Mouse (Mus musculus) kidney, postnatal 25 days (tissue): ENCODE results near the gene Tmem156.

Source experiments
- DNase-seq, 2 experiments: peaks; one replicate each; pipeline ENCODE4 v3.0.0; 2021; ENCODE audit warnings: mixed read lengths in 2 of 2

Gene Tmem156

DNA sequence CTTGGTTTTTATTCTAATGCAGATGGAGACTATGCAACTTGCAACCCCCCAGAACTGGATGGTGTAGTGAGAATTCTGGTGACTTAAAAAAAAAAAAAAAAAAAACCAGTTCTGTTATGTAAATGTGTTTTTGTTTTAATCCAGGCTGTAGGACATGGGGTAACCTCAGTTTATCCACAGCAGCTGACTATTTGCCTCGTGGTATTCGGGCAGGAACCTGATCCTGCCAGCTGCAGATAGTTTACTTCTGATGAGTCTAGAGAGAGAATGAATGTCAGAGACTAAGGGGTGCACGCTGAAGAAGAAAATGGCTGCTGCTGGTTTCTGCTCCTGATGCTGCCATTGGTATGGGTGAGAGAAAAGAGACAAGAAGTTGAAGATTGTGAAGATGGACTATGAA is 4.2 kb upstream of the Tmem156 start:
- DNase-seq: no peak

DNA sequence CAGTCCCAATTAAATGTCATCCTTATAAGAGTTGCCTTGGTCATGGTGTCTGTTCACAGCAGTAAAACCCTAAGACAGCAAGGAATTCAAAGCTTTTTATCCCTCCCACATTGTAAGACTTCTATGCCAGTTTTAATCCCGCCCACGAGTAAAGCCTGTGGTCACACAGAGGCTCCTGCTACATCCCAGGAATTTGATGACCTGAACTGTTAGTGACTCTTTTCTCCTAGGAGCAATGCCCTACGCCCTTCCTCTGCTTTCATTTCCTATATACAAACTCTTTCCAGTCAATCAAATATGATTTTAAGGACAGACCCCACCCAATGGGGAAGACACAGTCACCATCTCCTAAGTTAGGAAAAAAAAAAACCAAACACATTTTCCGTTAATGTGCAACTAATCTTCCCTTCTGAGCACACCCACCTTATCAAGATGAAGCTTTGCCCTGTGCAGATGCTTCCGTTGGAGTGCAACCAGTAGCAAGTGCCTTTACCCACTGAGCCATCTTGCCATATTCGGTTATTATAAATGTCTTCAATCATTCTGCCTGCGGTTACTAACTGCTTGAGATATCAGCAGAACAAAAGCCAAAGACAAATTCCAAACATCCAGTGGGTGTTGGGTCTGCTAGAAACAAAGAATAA is 3.1 kb upstream of the Tmem156 start:
- DNase-seq: no peak

GRCm38 (mm10) chr5:65093769-65094168 is 1.8 kb upstream of the Tmem156 start:
- no peak for DNase-seq

- DNase-seq: no peak
Observed at GRCm38 (mm10) chr5:65091184-65091858, 611 bp downstream of the Tmem156 start.

- no peak for DNase-seq
Observed at GRCm38 (mm10) chr5:65089707-65090106, 2.2 kb downstream of the Tmem156 start.

DNA sequence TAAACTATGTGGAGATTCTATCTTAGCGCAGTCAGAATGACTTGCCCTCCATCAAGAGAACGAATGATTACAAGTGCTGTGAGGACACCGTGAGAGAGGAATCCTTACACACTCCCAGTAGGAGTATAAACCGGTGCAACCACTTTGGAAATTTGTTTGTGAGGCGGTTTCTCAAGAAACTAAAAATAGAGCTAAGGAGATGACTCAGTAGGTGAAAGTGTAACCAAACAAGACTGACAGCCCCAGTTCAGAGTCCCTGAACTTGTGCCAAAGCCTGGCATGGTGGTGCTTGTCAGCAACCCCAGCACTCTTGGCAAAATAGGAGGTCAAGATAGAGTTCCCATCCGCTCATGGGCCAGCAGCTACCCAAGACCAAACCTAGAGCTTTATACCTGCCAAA is 5.4 kb downstream of the Tmem156 start:
- peak; percentile 82 to 90 for DNase-seq

- DNase-seq: no peak
Observed at GRCm38 (mm10) chr5:65081836-65082235, 10.1 kb downstream of the Tmem156 start.

GRCm38 (mm10) chr5:65079881-65080280 is 12.1 kb downstream of the Tmem156 start:
- peak in 1 of 2 experiments; percentile 10 for DNase-seq

DNA sequence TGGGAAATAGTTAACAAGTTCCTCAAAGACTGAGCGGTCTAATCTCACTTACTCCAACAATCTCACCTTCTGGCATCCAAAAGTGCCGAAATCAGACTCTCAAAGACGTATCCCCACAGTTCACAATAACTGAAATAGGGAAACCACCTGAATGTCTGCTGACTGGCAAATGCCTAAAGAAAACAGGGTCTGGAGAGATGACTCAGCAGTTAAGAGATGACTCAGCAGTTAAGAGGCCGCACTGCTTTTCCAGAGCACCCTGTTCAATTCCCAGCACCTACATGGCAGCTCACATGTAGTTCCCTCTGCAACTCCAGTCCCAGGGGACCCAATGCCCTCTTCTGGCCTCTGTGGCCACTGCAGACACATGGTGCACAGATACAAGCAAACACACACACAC is 13.9 kb downstream of the Tmem156 start:
- DNase-seq: no peak

DNA sequence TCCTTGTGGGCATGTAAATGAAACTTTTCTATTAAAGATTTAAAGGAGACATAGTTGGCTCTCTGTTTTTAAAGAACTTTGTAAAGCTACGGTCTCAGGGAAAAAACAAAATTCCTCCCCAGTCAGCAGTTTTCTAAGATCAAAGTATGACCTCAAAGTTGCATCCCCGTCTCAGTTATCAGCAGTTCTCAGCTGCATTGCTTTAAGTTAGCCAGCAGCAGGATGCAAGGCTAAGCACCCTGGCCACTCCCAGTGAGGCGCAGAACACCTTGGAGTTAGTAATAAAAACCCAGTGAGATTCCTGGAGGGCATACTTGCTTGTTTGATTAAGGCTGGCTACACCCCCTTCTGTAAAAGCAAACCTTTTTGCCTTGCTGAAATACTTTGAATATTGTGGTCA is 15.2 kb downstream of the Tmem156 start:
- DNase-seq: no peak

- no peak for DNase-seq
Observed at GRCm38 (mm10) chr5:65076087-65076486, 15.8 kb downstream of the Tmem156 start.

GRCm38 (mm10) chr5:65074693-65075092 is 17.2 kb downstream of the Tmem156 start:
- peak in 1 of 2 experiments; percentile 49 for DNase-seq

GRCm38 (mm10) chr5:65073247-65073646 is 18.7 kb downstream of the Tmem156 start:
- DNase-seq: no peak

GRCm38 (mm10) chr5:65071689-65072118 is 20.2 kb downstream of the Tmem156 start:
- no peak for DNase-seq

DNA sequence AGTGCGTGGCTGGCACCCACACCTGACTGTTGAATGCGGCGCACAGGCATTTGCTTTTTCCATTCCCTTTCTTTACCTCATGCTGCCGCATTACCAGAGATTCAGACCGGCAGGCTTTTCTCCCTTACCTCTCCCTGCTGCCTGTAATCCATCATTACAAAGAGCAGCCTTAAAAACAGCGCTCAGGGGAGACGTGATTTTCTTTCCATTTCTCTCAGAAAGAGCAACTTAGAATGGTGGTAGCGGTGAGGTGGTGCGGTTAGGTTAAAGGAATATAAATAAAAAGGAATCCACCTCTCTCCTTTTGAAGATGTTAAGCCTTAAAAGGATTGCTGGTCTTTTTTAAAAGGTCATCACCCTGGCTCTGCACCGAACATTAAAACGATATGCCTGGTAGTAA is 22.1 kb downstream of the Tmem156 start:
- DNase-seq: no peak

DNA sequence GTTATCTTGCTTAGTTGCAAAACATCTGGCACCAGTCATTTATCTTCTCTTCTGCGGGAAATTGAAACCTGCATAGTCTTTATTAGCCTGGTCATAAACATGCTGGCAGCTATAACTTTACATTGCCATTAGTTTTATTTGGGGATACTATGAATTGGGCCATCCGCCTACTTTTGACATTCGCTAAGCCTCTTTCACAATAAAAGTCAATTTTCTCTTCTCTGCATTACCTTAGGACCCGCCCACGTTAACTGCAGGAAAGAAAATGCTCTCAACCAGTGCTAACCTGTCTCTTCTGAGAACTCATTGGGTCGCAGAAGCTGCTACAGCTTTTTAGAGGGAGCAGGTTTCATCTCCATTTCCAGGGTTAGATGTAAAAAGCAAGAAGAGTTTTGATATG is 23.8 kb downstream of the Tmem156 start:
- no peak for DNase-seq

DNA sequence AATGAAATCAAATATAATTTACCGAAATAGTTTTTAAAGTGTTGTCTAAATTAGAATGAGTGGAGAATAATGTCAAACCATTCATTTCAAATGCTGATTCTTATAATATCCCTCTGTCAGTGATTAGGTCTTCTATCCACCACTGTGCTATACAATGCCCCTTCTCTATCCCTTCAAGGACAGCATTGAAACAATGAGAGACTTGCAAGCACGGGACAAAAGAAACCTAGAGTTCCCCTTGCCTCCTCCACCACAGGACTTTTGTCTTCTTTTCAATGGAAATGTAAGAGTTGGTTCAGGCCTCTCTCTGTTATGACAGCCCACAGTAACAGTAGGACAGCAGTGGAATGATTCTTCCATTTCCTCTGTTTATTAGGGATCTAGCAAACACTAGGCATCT is 28.7 kb downstream of the Tmem156 start:
- DNase-seq: no peak

- DNase-seq: no peak
Observed at GRCm38 (mm10) chr5:65062236-65062635, 29.7 kb downstream of the Tmem156 start.

- DNase-seq: no peak
Observed at GRCm38 (mm10) chr5:65059806-65060205, 32.1 kb downstream of the Tmem156 start.

GRCm38 (mm10) chr5:65057596-65057995 is 34.3 kb downstream of the Tmem156 start:
- DNase-seq: no peak

- no peak for DNase-seq
Observed at GRCm38 (mm10) chr5:65051513-65051912, 40.4 kb downstream of the Tmem156 start.

- DNase-seq: no peak
Observed at GRCm38 (mm10) chr5:65049880-65050279, 42.1 kb downstream of the Tmem156 start.

- DNase-seq: no peak
Observed at GRCm38 (mm10) chr5:65047285-65047855, 44.6 kb downstream of the Tmem156 start.
